Mouse (Mus musculus) intestine, embryonic 15.5 days (tissue): ENCODE data around the gene Gapvd1. TPM values are rescaled to one million over a fixed set of nuclear protein-coding genes. Genes with fewer than 3 reads are reported as not detected.
A peak's percentile ranks its signal among the peaks of the same experiment; 100 is the strongest.

Source experiments
- ATAC-seq: fragments of 200-750 bp; cut with Nextera tagmentation; 2 replicates; pipeline ENCODE4 v1.8.0; 2017; ENCODE audit warnings: moderate TSS enrichment, moderate library complexity
- H3K27ac ChIP-seq: fragments of 300-500 bp; sonication (generic); 2 replicates; pipeline ENCODE4 v1.5.1; 2015; ENCODE audit warnings: mild to moderate bottlenecking, inconsistent platforms
- H3K27me3 ChIP-seq: fragments of 300-500 bp; sonication (generic); replicated peaks from 2 replicates; pipeline ENCODE4 v1.6.1; 2015; ENCODE audit warnings: inconsistent platforms
- H3K36me3 ChIP-seq: fragments of 300-500 bp; sonication (generic); 2 replicates; pipeline ENCODE4 v1.6.1; 2015; ENCODE audit warnings: inconsistent platforms
- H3K4me1 ChIP-seq: fragments of 300-500 bp; sonication (generic); replicated peaks from 2 replicates; pipeline ENCODE4 v1.6.1; 2015; ENCODE audit warnings: inconsistent platforms
- H3K4me2 ChIP-seq: fragments of 300-500 bp; sonication (generic); replicated peaks from 2 replicates; pipeline ENCODE4 v1.6.1; 2015; ENCODE audit warnings: mild to moderate bottlenecking, inconsistent platforms
- H3K4me3 ChIP-seq: fragments of 300-500 bp; sonication (generic); replicated peaks from 2 replicates; pipeline ENCODE4 v1.5.1; 2015; ENCODE audit warnings: inconsistent platforms
- H3K9ac ChIP-seq: fragments of 300-500 bp; sonication (generic); 2 replicates; pipeline ENCODE4 v1.6.1; 2015; ENCODE audit warnings: inconsistent platforms
- H3K9me3 ChIP-seq: fragments of 300-500 bp; sonication (generic); 2 replicates; pipeline ENCODE4 v1.6.1; 2016; ENCODE audit warnings: inconsistent platforms
- WGBS: fragments of 180-500 bp; shearing (Covaris S2); methylation state at CpG from one replicate; pipeline ENCODE4 v1.1.7; 2015; 5-methylcytosine and 5-hydroxymethylcytosine counted together
- polyA plus RNA-seq: library from polyadenylated mRNA; unstranded; fragments of >200 nt; fragmentation: Nextera tagmentation; extraction: Ambion mirVana; gene quantifications from 2 replicates; pipeline ENCODE4 v1.2.1, GENCODE M21; 2015

Gapvd1 gene
- polyA plus RNA-seq, 1 experiment from 2014 or later: 69.5 TPM

DNA sequence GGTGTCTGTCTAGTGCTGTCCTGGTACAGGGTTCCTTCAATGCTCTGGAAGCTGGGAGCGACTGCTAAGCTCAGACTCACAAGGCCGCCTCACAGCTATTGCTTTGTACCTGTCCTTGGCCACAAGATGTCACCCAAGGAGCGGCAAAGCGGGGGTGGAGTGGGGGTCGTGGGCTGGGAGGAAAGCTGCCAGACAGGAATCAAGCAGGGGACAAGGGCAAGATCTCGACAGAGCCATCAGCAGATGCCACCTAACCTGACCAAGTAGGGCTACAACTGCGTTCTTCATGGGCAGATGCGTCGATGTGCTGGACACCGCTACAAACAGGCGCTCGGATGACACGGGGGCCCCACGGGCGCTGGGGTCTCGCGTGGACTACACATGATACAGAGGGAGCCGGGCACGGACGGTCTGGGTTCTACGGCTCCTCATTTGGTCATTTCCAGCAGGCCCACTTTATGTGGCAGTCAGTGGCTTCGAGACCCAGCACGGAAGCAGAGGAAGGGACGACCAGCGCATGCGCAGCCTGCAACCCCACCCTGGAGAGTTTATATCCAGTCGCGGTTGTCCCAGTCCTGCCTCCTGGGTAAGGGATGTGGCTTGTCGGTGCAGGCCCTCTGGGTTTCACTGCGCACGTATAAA is 83.5 kb downstream of the Gapvd1 start:
- H3K27me3 ChIP-seq: peaks cover 3% of the 10 kb centered on the region; the same call in 1 of the 2 replicates
- H3K36me3 ChIP-seq: 0 out of 2 replicates have a peak, but pooled peaks cover 3% of the 10 kb centered on the region
- peak; percentile 74 for ATAC-seq
- no peaks in the 10 kb centered on the region for H3K9me3 ChIP-seq
- H3K4me2 ChIP-seq: peak overlapping the region; percentile 92
- 18% methylated on average over 31 of the region's 31 CpGs for WGBS
- H3K4me1 ChIP-seq: peaks cover 17% of the 10 kb centered on the region
- no peak overlapping the region for H3K27ac ChIP-seq
- H3K9ac ChIP-seq: peak overlapping the region; percentile 60
- peak overlapping the region; percentile 50 for H3K4me3 ChIP-seq

DNA sequence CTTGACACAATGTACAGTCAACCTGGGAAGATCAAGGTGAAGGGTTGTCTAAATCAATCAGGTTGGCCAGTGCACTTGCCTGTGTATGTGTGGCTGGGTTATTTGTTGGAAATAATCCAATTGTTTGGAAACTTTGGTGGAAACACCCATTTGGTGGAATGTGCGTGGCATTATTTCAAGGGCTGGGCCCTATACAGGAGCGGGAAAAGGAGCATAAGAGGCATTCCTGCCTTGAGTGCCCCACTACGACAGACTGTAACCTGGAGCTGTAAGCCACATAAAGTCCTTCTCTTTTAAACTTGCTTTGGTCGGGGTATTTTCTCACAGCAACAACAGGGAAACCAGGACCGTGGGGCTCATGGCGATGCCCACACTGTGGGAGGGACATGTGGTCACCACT is 84.6 kb downstream of the Gapvd1 start:
- Histone ChIP-seq H3K9ac (no peak overlapping the region), H3K9me3 (no peaks in the 10 kb centered on the region), H3K36me3 (0 out of 2 replicates have a peak, but pooled peaks cover 3% of the 10 kb centered on the region), H3K4me3 (no peak overlapping the region), H3K4me1 (peaks cover 17% of the 10 kb centered on the region), H3K27me3 (peaks cover 3% of the 10 kb centered on the region; the same call in 1 of the 2 replicates), H3K27ac (no peak overlapping the region), H3K4me2 (no peak overlapping the region)
- ATAC-seq: no peak
- 84% methylated on average over 6 of the region's 6 CpGs for WGBS

DNA sequence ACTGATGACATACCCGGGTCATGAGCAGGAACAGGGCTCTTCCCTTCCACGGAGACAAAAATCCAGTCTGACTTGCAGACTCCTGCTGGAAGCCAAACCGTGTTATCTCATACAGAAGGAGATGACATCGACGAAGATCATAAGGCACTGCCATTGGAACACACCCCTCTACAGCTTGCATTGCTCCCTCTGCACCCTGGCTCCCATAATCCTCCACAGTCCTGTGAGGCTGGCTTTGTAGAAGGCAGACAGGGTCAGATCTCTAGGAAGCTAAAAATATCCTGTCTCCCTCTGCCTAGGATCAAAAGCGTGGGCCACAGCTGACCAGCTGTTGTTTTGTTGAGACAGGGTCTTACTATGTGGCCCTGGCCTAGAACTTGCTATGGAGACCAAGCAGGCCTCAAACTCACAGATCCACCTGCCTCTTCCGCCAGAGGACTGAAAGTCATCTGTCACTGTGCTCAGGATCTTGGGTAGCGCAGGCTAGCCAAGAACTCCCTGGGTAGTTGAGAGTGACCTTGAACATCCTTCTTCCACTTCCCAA is 85.8 kb downstream of the Gapvd1 start:
- H3K4me2 ChIP-seq: peak overlapping the region; percentile 11; the same call in 1 of the 2 replicates
- 0 out of 2 replicates have a peak, but pooled peaks cover 3% of the 10 kb centered on the region for H3K36me3 ChIP-seq
- peaks cover 3% of the 10 kb centered on the region; the same call in 1 of the 2 replicates for H3K27me3 ChIP-seq
- H3K9me3 ChIP-seq: no peaks in the 10 kb centered on the region
- 42% methylated on average over 8 of the region's 8 CpGs for WGBS
- peaks cover 17% of the 10 kb centered on the region for H3K4me1 ChIP-seq
- H3K27ac ChIP-seq: no peak overlapping the region
- ATAC-seq: no peak
- H3K4me3 ChIP-seq: no peak overlapping the region
- no peak overlapping the region for H3K9ac ChIP-seq

DNA sequence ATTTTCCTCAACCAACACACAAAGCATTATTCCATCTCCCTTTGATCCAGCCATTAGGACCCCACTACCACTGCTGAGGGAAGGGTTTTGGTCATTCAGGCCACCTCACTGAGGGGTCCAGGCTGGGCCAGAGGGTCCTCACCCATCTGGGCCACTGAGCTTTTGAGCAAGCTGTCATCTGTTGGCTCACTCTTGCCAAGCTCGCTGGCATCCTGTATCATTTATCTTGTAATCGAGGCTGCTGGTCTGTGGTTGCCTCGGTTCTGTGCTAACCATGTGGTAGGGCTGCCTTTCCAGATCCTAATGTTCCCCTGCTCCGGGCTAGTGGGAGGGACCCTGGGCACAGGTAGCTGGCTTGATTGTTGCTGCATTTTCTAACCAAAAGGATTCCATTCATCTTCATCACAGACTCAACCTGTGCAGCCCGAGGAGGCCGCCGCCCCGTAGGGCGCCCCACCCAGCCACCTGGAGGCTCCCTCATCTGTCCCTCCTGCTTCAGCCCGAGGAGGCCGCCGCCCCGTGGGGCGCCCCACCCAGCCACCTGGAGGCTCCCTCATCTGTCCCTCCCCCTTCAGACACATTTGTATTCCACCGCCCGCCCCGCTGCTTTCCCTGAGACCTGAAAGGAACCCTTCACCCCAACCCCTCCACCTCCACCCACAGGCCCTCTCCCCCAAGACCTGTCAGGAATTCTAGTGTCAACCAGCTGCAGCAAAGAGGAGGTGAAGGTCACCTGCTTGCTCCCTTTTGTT is 86.4 kb downstream of the Gapvd1 start:
- no peaks in the 10 kb centered on the region for H3K36me3 ChIP-seq
- peak overlapping the region; percentile 11; the same call in 1 of the 2 replicates for H3K4me2 ChIP-seq
- peaks cover 3% of the 10 kb centered on the region; the same call in 1 of the 2 replicates for H3K27me3 ChIP-seq
- no peak overlapping the region for H3K9ac ChIP-seq
- H3K9me3 ChIP-seq: no peaks in the 10 kb centered on the region
- H3K4me1 ChIP-seq: peaks cover 17% of the 10 kb centered on the region
- 24% methylated on average over 17 of the region's 17 CpGs for WGBS
- H3K27ac ChIP-seq: no peak overlapping the region
- H3K4me3 ChIP-seq: no peak overlapping the region
- ATAC-seq: peak; percentile 66

DNA sequence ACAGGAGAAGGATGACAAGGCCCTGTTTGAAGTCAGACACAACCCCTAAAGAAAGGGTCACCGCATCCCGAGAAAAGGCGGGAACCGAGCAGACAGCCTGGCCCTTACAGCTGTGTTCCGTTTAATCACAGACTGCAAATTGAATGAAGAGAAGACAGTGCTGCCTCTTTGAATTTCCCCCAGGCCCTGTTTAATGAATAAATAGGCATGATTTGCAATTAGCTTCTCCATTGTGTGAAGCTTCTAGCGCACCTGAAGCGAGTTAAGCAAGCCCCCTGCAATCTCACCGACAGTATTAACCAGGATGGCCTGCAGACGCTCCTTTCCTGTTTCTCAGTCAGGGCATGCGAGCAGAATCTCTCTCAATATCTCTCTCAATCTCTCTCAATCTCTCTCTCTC is 87.2 kb downstream of the Gapvd1 start:
- no peak overlapping the region for H3K4me3 ChIP-seq
- no peak for ATAC-seq
- H3K36me3 ChIP-seq: no peaks in the 10 kb centered on the region
- no peak overlapping the region for H3K4me2 ChIP-seq
- H3K27ac ChIP-seq: no peak overlapping the region
- H3K27me3 ChIP-seq: peaks cover 3% of the 10 kb centered on the region; the same call in 1 of the 2 replicates
- H3K9ac ChIP-seq: no peak overlapping the region
- no peaks in the 10 kb centered on the region for H3K9me3 ChIP-seq
- peaks cover 17% of the 10 kb centered on the region for H3K4me1 ChIP-seq
- 52% methylated on average over 10 of the region's 10 CpGs for WGBS

DNA sequence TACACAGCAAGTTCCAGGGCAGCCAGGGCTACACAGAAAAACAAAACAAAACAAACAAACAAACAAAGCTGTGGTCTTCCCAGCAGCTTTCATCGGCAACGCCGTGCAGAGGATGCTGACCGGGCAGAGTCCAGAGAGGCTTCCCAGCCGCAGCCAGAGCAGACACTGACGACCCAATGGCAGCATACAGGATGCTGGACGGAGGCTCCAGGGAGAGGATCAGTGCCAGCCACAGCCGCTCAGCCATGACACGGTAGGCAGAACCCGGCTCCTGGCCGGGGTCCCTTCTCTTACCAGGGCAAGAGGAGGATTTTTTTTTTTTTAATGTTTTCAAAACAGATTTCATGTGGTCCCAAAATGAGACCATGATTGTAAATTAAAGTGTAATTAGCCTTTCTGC is 107.6 kb downstream of the Gapvd1 start:
- H3K36me3 ChIP-seq: no peaks in the 10 kb centered on the region
- no peak overlapping the region for H3K4me3 ChIP-seq
- ATAC-seq: no peak
- peaks cover 9% of the 10 kb centered on the region; the same call in 1 of the 2 replicates for H3K4me1 ChIP-seq
- no peaks in the 10 kb centered on the region for H3K9me3 ChIP-seq
- no peak overlapping the region for H3K4me2 ChIP-seq
- H3K9ac ChIP-seq: no peak overlapping the region
- no peaks in the 10 kb centered on the region for H3K27me3 ChIP-seq
- WGBS: 73% methylated on average over 11 of the region's 11 CpGs
- no peak overlapping the region for H3K27ac ChIP-seq

DNA sequence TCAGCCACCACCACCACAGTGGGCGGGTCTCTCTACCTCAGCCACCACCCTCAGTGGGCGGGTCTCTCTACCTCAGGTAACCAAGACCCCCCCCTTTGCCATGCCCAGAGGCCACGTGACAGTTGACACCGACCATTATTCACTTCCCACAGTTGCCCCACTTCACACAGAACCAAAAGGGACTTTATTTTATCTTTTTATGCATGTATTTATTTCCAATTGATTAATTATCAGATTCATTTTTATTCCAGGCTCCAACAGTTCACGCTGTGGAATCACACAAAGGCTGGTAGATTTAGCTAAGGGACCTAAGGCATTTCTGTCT is 108.5 kb downstream of the Gapvd1 start:
- no peaks in the 10 kb centered on the region for H3K9me3 ChIP-seq
- 10% methylated on average over 5 of the region's 5 CpGs for WGBS
- H3K4me3 ChIP-seq: peak overlapping the region; percentile 44
- H3K9ac ChIP-seq: no peak overlapping the region
- no peaks in the 10 kb centered on the region for H3K27me3 ChIP-seq
- ATAC-seq: no peak
- peak overlapping the region; percentile 87 for H3K4me2 ChIP-seq
- 0 out of 2 replicates have a peak overlapping the region, but pooled peaks have one; percentile 9 for H3K27ac ChIP-seq
- no peaks in the 10 kb centered on the region for H3K36me3 ChIP-seq
- peaks cover 9% of the 10 kb centered on the region; the same call in 1 of the 2 replicates for H3K4me1 ChIP-seq

DNA sequence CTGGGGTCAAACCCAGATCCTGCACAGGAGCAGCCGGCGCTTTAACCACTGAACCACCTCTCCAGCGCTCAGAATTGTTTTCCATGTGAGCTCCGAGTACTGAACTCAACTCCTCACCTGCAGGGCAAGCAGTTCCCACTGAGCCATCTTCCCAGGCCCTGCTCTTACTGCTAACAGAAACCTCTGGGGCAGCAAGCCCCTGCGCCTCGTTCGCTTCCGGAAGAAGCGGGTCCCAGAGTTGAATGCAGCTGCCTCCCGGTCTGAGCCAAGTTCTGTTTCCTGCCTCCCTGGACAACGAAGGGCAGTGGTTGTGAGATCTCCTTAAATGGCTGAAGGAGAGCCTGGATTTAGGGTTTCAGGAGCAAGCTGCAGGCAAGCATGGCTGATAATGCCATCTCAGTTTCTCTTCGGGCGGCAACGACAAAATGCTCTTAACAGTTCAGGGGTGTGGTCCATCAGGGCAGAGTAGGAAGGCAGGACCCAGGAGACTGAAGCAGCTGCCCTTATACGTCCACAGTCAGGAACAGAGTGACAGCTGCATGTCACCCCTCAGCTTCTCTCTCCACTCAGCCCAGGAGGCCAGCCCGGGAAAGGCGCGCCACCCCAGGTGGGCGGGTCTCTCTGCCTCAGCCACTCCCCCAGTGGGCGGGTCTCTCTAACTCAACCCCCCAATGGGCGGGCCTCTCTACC is 109.0 kb downstream of the Gapvd1 start:
- peak overlapping the region; percentile 9; the same call in 1 of the 2 replicates for H3K27ac ChIP-seq
- WGBS: 11% methylated on average over 21 of the region's 21 CpGs
- H3K9ac ChIP-seq: peak overlapping the region; percentile 54

DNA sequence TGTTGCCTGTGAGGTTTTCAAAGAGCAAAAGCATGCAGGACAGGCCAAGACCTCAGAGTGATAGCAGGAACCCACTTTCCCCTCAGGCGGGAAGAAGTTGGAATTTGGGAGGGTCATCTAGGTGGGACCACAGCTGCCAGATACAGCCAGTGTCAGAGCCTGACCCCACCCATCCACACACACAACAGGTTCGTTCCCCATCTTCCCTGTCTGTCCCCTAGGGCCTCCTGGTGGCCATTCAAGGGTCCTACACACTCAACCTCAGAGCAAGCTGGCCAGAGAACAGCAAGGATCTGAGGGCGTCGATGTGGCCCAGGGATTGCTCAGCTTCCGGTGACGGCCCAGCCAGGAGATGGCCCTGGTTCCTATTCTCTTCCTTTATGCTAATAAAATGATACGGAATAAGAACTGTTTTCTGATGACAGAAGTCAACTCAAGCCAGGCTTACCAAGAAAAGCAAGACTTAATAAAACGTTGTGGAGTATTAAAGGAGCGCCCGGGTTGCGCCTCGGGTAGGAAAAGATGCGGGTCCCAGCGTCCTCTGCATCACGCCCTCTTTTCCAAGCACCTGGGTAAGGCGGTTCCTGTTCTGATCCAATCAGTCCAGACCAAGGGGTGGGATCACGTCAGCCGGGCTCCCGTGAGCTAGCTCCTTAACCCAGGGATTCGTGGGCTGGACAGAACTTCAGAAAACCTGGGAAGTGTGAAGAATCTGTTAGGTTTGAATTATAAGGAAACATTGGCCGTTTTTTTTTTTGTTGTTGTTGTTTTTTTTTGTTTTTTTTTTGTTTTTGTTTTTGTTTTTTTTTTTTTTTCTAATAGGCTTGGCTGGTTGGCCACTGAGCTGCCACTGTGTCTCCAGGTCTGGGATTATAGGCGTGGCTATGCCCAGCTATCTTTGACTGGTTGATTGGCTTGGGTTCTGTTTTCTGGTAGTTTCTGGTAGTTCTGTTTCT is 110.2 kb downstream of the Gapvd1 start:
- WGBS: 45% methylated on average over 22 of the region's 22 CpGs
- no peaks in the 10 kb centered on the region for H3K27me3 ChIP-seq

More for the DNA sequence above, 109.0 kb downstream of the Gapvd1 start:
- peak overlapping the region; percentile 87 for H3K4me2 ChIP-seq
- peaks cover 9% of the 10 kb centered on the region; the same call in 1 of the 2 replicates for H3K4me1 ChIP-seq
- no peaks in the 10 kb centered on the region for H3K9me3 ChIP-seq
- ATAC-seq: peak; percentile 96
- H3K36me3 ChIP-seq: no peaks in the 10 kb centered on the region
- peak overlapping the region; percentile 44 for H3K4me3 ChIP-seq
- no peaks in the 10 kb centered on the region for H3K27me3 ChIP-seq

DNA sequence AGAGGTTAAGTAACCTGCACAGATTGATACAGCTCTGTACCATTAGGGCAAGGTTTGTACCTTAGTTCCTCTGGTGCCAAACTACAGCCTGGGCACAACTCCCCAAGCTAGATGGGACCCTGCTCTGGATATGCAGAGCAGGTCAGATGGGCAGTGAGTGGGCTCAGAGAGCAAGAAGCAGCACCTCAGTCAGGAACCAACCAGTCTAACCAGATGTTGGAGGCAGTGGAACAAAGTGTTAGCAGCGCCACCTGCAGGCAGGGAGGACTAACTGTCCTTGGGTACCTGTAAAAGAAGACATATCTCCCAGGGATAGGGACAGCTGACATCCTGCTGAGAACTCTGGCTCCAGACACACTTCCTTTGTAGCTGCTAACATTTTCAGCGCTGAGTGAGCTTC is 112.7 kb downstream of the Gapvd1 start:
- H3K9me3 ChIP-seq: no peaks in the 10 kb centered on the region
- WGBS: 49% methylated on average over 2 of the region's 2 CpGs
- no peak for ATAC-seq

More for the DNA sequence above, 110.2 kb downstream of the Gapvd1 start:
- ATAC-seq: no peak
- no peaks in the 10 kb centered on the region for H3K9me3 ChIP-seq
- no peak overlapping the region; the same call in 1 of the 2 replicates for H3K4me2 ChIP-seq
- H3K36me3 ChIP-seq: no peaks in the 10 kb centered on the region
- peaks cover 9% of the 10 kb centered on the region; the same call in 1 of the 2 replicates for H3K4me1 ChIP-seq
- no peak overlapping the region for H3K9ac ChIP-seq
- H3K4me3 ChIP-seq: no peak overlapping the region
- H3K27ac ChIP-seq: no peak overlapping the region

DNA sequence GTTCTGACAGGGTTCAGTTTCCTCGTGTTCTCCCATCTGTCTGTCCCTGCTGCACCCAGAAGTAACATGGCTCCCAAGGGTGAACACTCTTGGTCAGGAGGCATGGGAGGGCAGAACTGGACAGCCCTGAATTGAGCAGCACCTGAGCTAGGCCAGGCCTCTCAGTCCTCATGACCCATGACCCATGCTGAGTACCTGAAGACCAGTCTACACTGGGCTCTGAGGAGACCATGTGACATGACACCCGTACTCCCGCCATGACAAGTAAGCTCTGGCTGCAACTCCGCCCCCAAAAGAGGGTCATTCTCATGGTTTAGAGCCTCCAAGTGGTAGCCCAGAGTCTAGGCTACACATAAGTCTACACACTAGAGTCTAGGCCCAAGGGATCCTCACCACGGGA is 115.3 kb downstream of the Gapvd1 start:
- H3K36me3 ChIP-seq: no peaks in the 10 kb centered on the region
- H3K9ac ChIP-seq: no peak overlapping the region
- peak; percentile 33; the same call in 1 of the 2 replicates for ATAC-seq
- peak overlapping the region; percentile 88 for H3K4me2 ChIP-seq
- H3K27ac ChIP-seq: no peak overlapping the region
- H3K4me3 ChIP-seq: no peak overlapping the region
- H3K27me3 ChIP-seq: no peaks in the 10 kb centered on the region
- H3K9me3 ChIP-seq: no peaks in the 10 kb centered on the region
- peaks cover 10% of the 10 kb centered on the region; the same call in 1 of the 2 replicates for H3K4me1 ChIP-seq
- 56% methylated on average over 5 of the region's 5 CpGs for WGBS

More for the DNA sequence above, 112.7 kb downstream of the Gapvd1 start:
- no peaks in the 10 kb centered on the region for H3K36me3 ChIP-seq
- H3K4me2 ChIP-seq: no peak overlapping the region
- H3K27ac ChIP-seq: no peak overlapping the region
- no peak overlapping the region for H3K9ac ChIP-seq
- no peaks in the 10 kb centered on the region for H3K27me3 ChIP-seq
- no peak overlapping the region for H3K4me3 ChIP-seq
- peaks cover 19% of the 10 kb centered on the region; the same call in 1 of the 2 replicates for H3K4me1 ChIP-seq
